Mouse (Mus musculus): ENCODE measurements around the gene Erbb3. TPM values are rescaled to one million over a fixed set of nuclear protein-coding genes. Genes with fewer than 3 reads are reported as not detected.

Erbb3 gene
- 1 to 10 TPM in 1 of 2 experiments, under 1 TPM in 1; 0.85 to 1.1 TPM for total RNA-seq (2023)

GRCm38 (mm10) chr10:128589464-128590192 lies at the start of gene Erbb3:
Erbb3 (minus strand) TSS chr10:128589652.

GRCm38 (mm10) chr10:128626311-128627310 lies 37.2 kb upstream of the Erbb3 start, which contains the start of gene Rps26:
Rps26 (minus strand) TSS chr10:128626747.

GRCm38 (mm10) chr10:128565788-128566531 lies 23.5 kb downstream of the Erbb3 start, which contains the start of gene Pa2g4:
Pa2g4 (minus strand) TSS chr10:128565987.

GRCm38 (mm10) chr10:128548947-128549681 lies 40.3 kb downstream of the Erbb3 start, which contains the start of gene Rpl41:
Rpl41 (minus strand) TSS chr10:128549305.

GRCm38 (mm10) chr10:128547361-128548032 lies 42.0 kb downstream of the Erbb3 start, which contains the start of gene Zc3h10:
Zc3h10 (minus strand) TSS chr10:128547774.

GRCm38 (mm10) chr10:128525671-128526308 lies 63.7 kb downstream of the Erbb3 start, which contains the start of gene Esyt1:
Esyt1 (minus strand) TSS chr10:128525871.

Other genes starting within 250 kb of the Erbb3 start
- 10 to 100 TPM; 15.7 to 16.2 TPM for gene Coq10a, start 220.7 kb downstream of the Erbb3 start, total RNA-seq (2023)
- gene Ankrd52, start 212.5 kb downstream of the Erbb3 start, total RNA-seq (2023), result 10 to 100 TPM; 39.9 to 40.3 TPM
- not detected for gene Slc39a5, start 188.4 kb downstream of the Erbb3 start, total RNA-seq (2023)
- gene Nabp2, start 178.2 kb downstream of the Erbb3 start, total RNA-seq (2023), result 10 to 100 TPM; 36.2 to 39.9 TPM
- 10 to 100 TPM; 34.9 to 38.0 TPM for gene Rnf41, start 178.0 kb downstream of the Erbb3 start, total RNA-seq (2023)
- 10 to 100 TPM; 94.8 to 95.9 TPM for gene Smarcc2, start 130.4 kb downstream of the Erbb3 start, total RNA-seq (2023)
- 1,000 to 10,000 TPM; 1,082 to 1,094 TPM for gene Myl6, start 95.5 kb downstream of the Erbb3 start, total RNA-seq (2023)
- gene Myl6b, start 91.0 kb downstream of the Erbb3 start, total RNA-seq (2023), result 1 to 10 TPM; 2.3 to 2.7 TPM
- gene Esyt1, start 63.8 kb downstream of the Erbb3 start, total RNA-seq (2023), result 100 to 1,000 TPM; 141 to 160 TPM
- gene Zc3h10, start 41.9 kb downstream of the Erbb3 start, total RNA-seq (2023), result 10 to 100 TPM; 25.3 to 27.3 TPM
- 1,000 to 10,000 TPM; 1,718 to 1,914 TPM for gene Rpl41, start 40.3 kb downstream of the Erbb3 start, total RNA-seq (2023)
- 10 to 100 TPM; 50.1 to 53.8 TPM for gene Pa2g4, start 23.7 kb downstream of the Erbb3 start, total RNA-seq (2023)
- 100 to 1,000 TPM; 512 to 560 TPM for gene Rps26, start 37.1 kb upstream of the Erbb3 start, total RNA-seq (2023)
- gene Ikzf4, start 56.3 kb upstream of the Erbb3 start, total RNA-seq (2023), result not detected
- gene Suox, start 84.4 kb upstream of the Erbb3 start, total RNA-seq (2023), result 1 to 10 TPM; 3.1 to 4.9 TPM
- 100 to 1,000 TPM; 108 to 111 TPM for gene Rab5b, start 106.6 kb upstream of the Erbb3 start, total RNA-seq (2023)
- 1 to 10 TPM; 2.4 to 3.0 TPM for gene Pmel, start 114.5 kb upstream of the Erbb3 start, total RNA-seq (2023)
- gene Cdk2, start 115.4 kb upstream of the Erbb3 start, total RNA-seq (2023), result 10 to 100 TPM; 81.0 to 81.2 TPM
- 10 to 100 TPM; 42.5 to 51.0 TPM for gene Dgka, start 155.2 kb upstream of the Erbb3 start, total RNA-seq (2023)
- gene Pym1, start 158.2 kb upstream of the Erbb3 start, total RNA-seq (2023), result 10 to 100 TPM; 18.2 to 22.3 TPM
- 1 to 10 TPM; 6.6 to 7.3 TPM for gene Mmp19, start 201.3 kb upstream of the Erbb3 start, total RNA-seq (2023)
- gene Dnajc14, start 214.4 kb upstream of the Erbb3 start, total RNA-seq (2023), result 10 to 100 TPM; 59.8 to 65.1 TPM
- gene Tmem198b, start 214.7 kb upstream of the Erbb3 start, total RNA-seq (2023), result 1 to 10 TPM; 5.7 to 6.5 TPM
- 10 to 100 TPM; 34.9 to 38.9 TPM for gene Sarnp, start 227.7 kb upstream of the Erbb3 start, total RNA-seq (2023)
- 10 to 100 TPM; 20.5 to 25.1 TPM for gene Ormdl2, start 232.0 kb upstream of the Erbb3 start, total RNA-seq (2023)

All from neutrophil, adult 83 days (primary cell).